Mouse (Mus musculus): ENCODE measurements around the gene Qrfpr. TPM values are rescaled to one million over a fixed set of nuclear protein-coding genes. Genes with fewer than 3 reads are reported as not detected.

The Qrfpr gene
- total RNA-seq (2021): not detected
- polyA plus RNA-seq (2012; rRNA removed): not detected in 2 replicates
- long read RNA-seq: 0 reads

- DNase-seq: peak; percentile 8
Measured at GRCm38 (mm10) chr3:36221743-36222682, at the start of gene Qrfpr. Gene Qrfpr (minus strand): TSS chr3:36222313.

- no peak for DNase-seq
Measured at GRCm38 (mm10) chr3:36263873-36264272, 41.8 kb upstream of the Qrfpr start.

GRCm38 (mm10) chr3:36263265-36263664, 41.2 kb upstream of the Qrfpr start:
- no peak for DNase-seq

GRCm38 (mm10) chr3:36250585-36250984, 28.5 kb upstream of the Qrfpr start:
- DNase-seq: peak; percentile 9

GRCm38 (mm10) chr3:36248446-36248845, 26.3 kb upstream of the Qrfpr start:
- DNase-seq: no peak

GRCm38 (mm10) chr3:36229941-36230340, 7.8 kb upstream of the Qrfpr start:
- DNase-seq: peak; percentile 33

GRCm38 (mm10) chr3:36227246-36227645, 5.1 kb upstream of the Qrfpr start:
- DNase-seq: no peak

GRCm38 (mm10) chr3:36223361-36223760, 1.2 kb upstream of the Qrfpr start:
- DNase-seq: no peak

- no peak for DNase-seq
Measured at GRCm38 (mm10) chr3:36212758-36213157, 9.4 kb downstream of the Qrfpr start.

GRCm38 (mm10) chr3:36210939-36211338, 11.2 kb downstream of the Qrfpr start:
- no peak for DNase-seq

GRCm38 (mm10) chr3:36209776-36210555, 12.1 kb downstream of the Qrfpr start:
- peak; percentile 26 for DNase-seq

GRCm38 (mm10) chr3:36207520-36208264, 14.4 kb downstream of the Qrfpr start:
- no peak for DNase-seq

GRCm38 (mm10) chr3:36202932-36203331, 19.2 kb downstream of the Qrfpr start:
- DNase-seq: no peak

- DNase-seq: no peak
Measured at GRCm38 (mm10) chr3:36201098-36201497, 21.0 kb downstream of the Qrfpr start.

GRCm38 (mm10) chr3:36189243-36189642, 32.9 kb downstream of the Qrfpr start:
- peak; percentile 76 for DNase-seq

- no peak for DNase-seq
Measured at GRCm38 (mm10) chr3:36186510-36186909, 35.6 kb downstream of the Qrfpr start.

GRCm38 (mm10) chr3:36181519-36181918, 40.6 kb downstream of the Qrfpr start:
- peak; percentile 39 for DNase-seq

- peak; percentile 77 for DNase-seq
Measured at GRCm38 (mm10) chr3:36173761-36174160, 48.4 kb downstream of the Qrfpr start.

- DNase-seq: no peak
Measured at GRCm38 (mm10) chr3:36171348-36171747, 50.8 kb downstream of the Qrfpr start.

GRCm38 (mm10) chr3:36170670-36171210, 51.4 kb downstream of the Qrfpr start:
- no peak for DNase-seq

- DNase-seq: no peak
Measured at GRCm38 (mm10) chr3:36155268-36155667, 66.8 kb downstream of the Qrfpr start.

Measured in adrenal gland, adult 2 months (tissue).